Mouse (Mus musculus): ENCODE measurements around the gene Npas3. TPM values are rescaled to one million over a fixed set of nuclear protein-coding genes. Genes with fewer than 3 reads are reported as not detected.

Npas3 gene
- polyA plus RNA-seq, 1 experiment from 2014 or later: 0.61 TPM

DNA sequence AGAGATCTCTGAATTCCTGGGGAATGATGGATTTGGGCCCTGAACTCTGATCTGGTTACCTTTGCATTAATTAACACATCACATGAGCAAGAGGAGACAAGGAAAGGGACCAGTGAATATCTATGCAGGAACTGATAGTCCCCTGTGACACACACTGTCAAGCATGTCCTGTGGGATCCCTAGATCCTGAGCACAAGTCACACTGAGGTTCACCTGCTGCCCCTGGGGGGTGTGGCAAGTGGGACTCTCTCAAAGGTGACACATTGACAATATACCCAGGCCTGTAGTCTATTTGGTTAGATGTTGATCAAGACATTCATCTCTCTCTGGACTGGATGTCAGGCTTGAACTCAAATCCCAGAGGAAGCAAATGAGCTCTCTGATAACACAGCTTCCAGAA is 576.8 kb downstream of the Npas3 start:
- H3K4me1 ChIP-seq (replicated peaks; ENCODE audit: control insufficient read depth, insufficient read depth): no peaks in the 10 kb centered on the region
- ATAC-seq (ENCODE audit: low FRiP score, low TSS enrichment): no peak
- H3K9ac ChIP-seq (ENCODE audit: low read length): no peak overlapping the region
- DNase-seq (ENCODE audit: low spot score): peak; percentile 6
- no peaks in the 10 kb centered on the region for H3K27me3 ChIP-seq (ENCODE audit: control insufficient read depth, insufficient read depth, low read length)
- no peaks in the 10 kb centered on the region for H3K36me3 ChIP-seq (ENCODE audit: control insufficient read depth, insufficient read depth, low read length)
- no peaks in the 10 kb centered on the region for H3K9me3 ChIP-seq (ENCODE audit: control insufficient read depth, low read length)
- no peak overlapping the region for H3K27ac ChIP-seq (replicated peaks)
- H3K4me3 ChIP-seq (ENCODE audit: low read depth, low read length): no peak overlapping the region
- H3K4me2 ChIP-seq (replicated peaks; ENCODE audit: low read depth): no peak overlapping the region
- TF ChIP-seq CTCF (IDR thresholded peaks at IDR 0.05; ENCODE audit: low read depth) (no peak), EP300 (optimal IDR thresholded peaks at IDR 0.05) (no peak)

DNA sequence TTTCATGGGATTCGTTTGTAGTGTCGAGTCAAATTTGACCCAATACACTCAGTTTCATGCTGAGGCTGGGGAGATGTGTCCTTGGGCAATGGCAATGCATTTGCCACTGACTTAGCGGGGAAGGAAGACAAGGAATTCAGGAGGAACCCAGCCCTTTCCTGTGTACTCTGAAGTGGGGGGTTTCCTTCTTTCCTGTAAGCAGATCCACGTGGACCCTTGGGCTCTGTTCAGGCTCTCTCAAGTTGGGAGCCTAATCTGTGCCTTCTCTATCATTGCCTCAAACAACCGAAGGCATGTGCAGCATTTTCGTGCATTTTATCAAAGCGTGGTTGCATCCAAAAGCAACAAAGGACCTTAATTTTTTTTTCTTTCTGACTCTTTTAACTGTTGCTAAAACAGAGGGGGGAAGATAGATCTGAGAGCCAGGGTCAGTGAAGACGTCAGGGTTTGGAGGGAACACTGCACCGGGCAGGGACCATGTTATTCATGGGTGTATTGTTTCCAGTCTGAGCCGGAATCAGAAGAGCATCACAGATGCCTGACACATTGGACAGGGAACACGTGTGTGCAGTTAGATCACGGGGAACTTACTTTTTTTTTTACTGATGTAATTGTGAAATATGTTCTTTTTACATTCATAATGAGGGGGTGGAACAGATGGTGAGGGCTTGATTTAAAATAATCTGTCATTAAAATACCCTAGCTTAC is 577.6 kb downstream of the Npas3 start:
- Histone ChIP-seq H3K4me3 (ENCODE audit: low read depth, low read length) (no peak overlapping the region), H3K9me3 (ENCODE audit: control insufficient read depth, low read length) (no peaks in the 10 kb centered on the region), H3K36me3 (ENCODE audit: control insufficient read depth, insufficient read depth, low read length) (no peaks in the 10 kb centered on the region), H3K27ac (replicated peaks) (no peak overlapping the region), H3K4me2 (replicated peaks; ENCODE audit: low read depth) (no peak overlapping the region), H3K27me3 (ENCODE audit: control insufficient read depth, insufficient read depth, low read length) (no peaks in the 10 kb centered on the region), H3K4me1 (replicated peaks; ENCODE audit: control insufficient read depth, insufficient read depth) (no peaks in the 10 kb centered on the region), H3K9ac (ENCODE audit: low read length) (no peak overlapping the region)
- WGBS: 62% methylated on average over 12 of the region's 12 CpGs
- no peak for ATAC-seq (ENCODE audit: low FRiP score, low TSS enrichment)
- DNase-seq (ENCODE audit: low spot score): peak; percentile 2
- no peak for TF ChIP-seq EP300 (optimal IDR thresholded peaks at IDR 0.05)
- TF ChIP-seq CTCF (IDR thresholded peaks at IDR 0.05; ENCODE audit: low read depth): no peak

- H3K27ac ChIP-seq (replicated peaks): no peak overlapping the region
- no peak overlapping the region for H3K4me3 ChIP-seq (ENCODE audit: low read depth, low read length)
- H3K36me3 ChIP-seq (ENCODE audit: control insufficient read depth, insufficient read depth, low read length): no peaks in the 10 kb centered on the region
- ATAC-seq (ENCODE audit: low FRiP score, low TSS enrichment): no peak
- H3K9ac ChIP-seq (ENCODE audit: low read length): no peak overlapping the region
- no peaks in the 10 kb centered on the region for H3K27me3 ChIP-seq (ENCODE audit: control insufficient read depth, insufficient read depth, low read length)
- H3K9me3 ChIP-seq (ENCODE audit: control insufficient read depth, low read length): no peaks in the 10 kb centered on the region
- no peak for DNase-seq (ENCODE audit: low spot score)
- no peak for TF ChIP-seq EP300 (optimal IDR thresholded peaks at IDR 0.05)
- no peak for TF ChIP-seq CTCF (IDR thresholded peaks at IDR 0.05; ENCODE audit: low read depth)
- 68% methylated on average over 3 of the region's 3 CpGs for WGBS
- no peak overlapping the region for H3K4me2 ChIP-seq (replicated peaks; ENCODE audit: low read depth)
- no peaks in the 10 kb centered on the region for H3K4me1 ChIP-seq (replicated peaks; ENCODE audit: control insufficient read depth, insufficient read depth)
Measured at GRCm38 (mm10) chr12:53826812-53827211, 578.3 kb downstream of the Npas3 start.

GRCm38 (mm10) chr12:53832590-53832989 is 584.1 kb downstream of the Npas3 start:
- H3K4me2 ChIP-seq (replicated peaks; ENCODE audit: low read depth): no peak overlapping the region
- ATAC-seq (ENCODE audit: low FRiP score, low TSS enrichment) (no peak), DNase-seq (ENCODE audit: low spot score) (no peak)
- H3K36me3 ChIP-seq (ENCODE audit: control insufficient read depth, insufficient read depth, low read length): no peaks in the 10 kb centered on the region
- no peak overlapping the region for H3K9ac ChIP-seq (ENCODE audit: low read length)
- no peaks in the 10 kb centered on the region for H3K27me3 ChIP-seq (ENCODE audit: control insufficient read depth, insufficient read depth, low read length)
- H3K27ac ChIP-seq (replicated peaks): no peak overlapping the region
- H3K4me3 ChIP-seq (ENCODE audit: low read depth, low read length): no peak overlapping the region
- H3K4me1 ChIP-seq (replicated peaks; ENCODE audit: control insufficient read depth, insufficient read depth): no peaks in the 10 kb centered on the region
- no peaks in the 10 kb centered on the region for H3K9me3 ChIP-seq (ENCODE audit: control insufficient read depth, low read length)
- TF ChIP-seq EP300 (optimal IDR thresholded peaks at IDR 0.05) (no peak), CTCF (IDR thresholded peaks at IDR 0.05; ENCODE audit: low read depth) (no peak)
- 45% methylated on average over 6 of the region's 6 CpGs for WGBS

- Histone ChIP-seq H3K4me2 (replicated peaks; ENCODE audit: low read depth) (no peak overlapping the region), H3K9me3 (ENCODE audit: control insufficient read depth, low read length) (no peaks in the 10 kb centered on the region), H3K4me3 (ENCODE audit: low read depth, low read length) (no peak overlapping the region), H3K27ac (replicated peaks) (no peak overlapping the region), H3K4me1 (replicated peaks; ENCODE audit: control insufficient read depth, insufficient read depth) (no peaks in the 10 kb centered on the region), H3K9ac (ENCODE audit: low read length) (no peak overlapping the region), H3K27me3 (ENCODE audit: control insufficient read depth, insufficient read depth, low read length) (no peaks in the 10 kb centered on the region), H3K36me3 (ENCODE audit: control insufficient read depth, insufficient read depth, low read length) (no peaks in the 10 kb centered on the region)
- DNase-seq (ENCODE audit: low spot score) (no peak), ATAC-seq (ENCODE audit: low FRiP score, low TSS enrichment) (no peak)
- TF ChIP-seq CTCF (IDR thresholded peaks at IDR 0.05; ENCODE audit: low read depth) (no peak), EP300 (optimal IDR thresholded peaks at IDR 0.05) (no peak)
- WGBS: 56% methylated on average over 2 of the region's 2 CpGs
Measured at GRCm38 (mm10) chr12:53833348-53833747, 584.9 kb downstream of the Npas3 start.

- no peak for ATAC-seq (ENCODE audit: low FRiP score, low TSS enrichment)
- H3K9ac ChIP-seq (ENCODE audit: low read length): no peak overlapping the region
- no peak overlapping the region for H3K4me2 ChIP-seq (replicated peaks; ENCODE audit: low read depth)
- H3K4me1 ChIP-seq (replicated peaks; ENCODE audit: control insufficient read depth, insufficient read depth): no peaks in the 10 kb centered on the region
- 73% methylated on average over 27 of the region's 27 CpGs for WGBS
- H3K4me3 ChIP-seq (ENCODE audit: low read depth, low read length): no peak overlapping the region
- DNase-seq (ENCODE audit: low spot score): no peak
- no peak for TF ChIP-seq CTCF (IDR thresholded peaks at IDR 0.05; ENCODE audit: low read depth)
- TF ChIP-seq EP300 (optimal IDR thresholded peaks at IDR 0.05): no peak
- H3K9me3 ChIP-seq (ENCODE audit: control insufficient read depth, low read length): no peaks in the 10 kb centered on the region
- no peak overlapping the region for H3K27ac ChIP-seq (replicated peaks)
- no peaks in the 10 kb centered on the region for H3K27me3 ChIP-seq (ENCODE audit: control insufficient read depth, insufficient read depth, low read length)
- H3K36me3 ChIP-seq (ENCODE audit: control insufficient read depth, insufficient read depth, low read length): no peaks in the 10 kb centered on the region
Measured at GRCm38 (mm10) chr12:53836031-53836790, 587.7 kb downstream of the Npas3 start.

Measured in stomach, postnatal 0 days (tissue).